Mouse (Mus musculus): ENCODE measurements around the gene Ccdc54.

DNA sequence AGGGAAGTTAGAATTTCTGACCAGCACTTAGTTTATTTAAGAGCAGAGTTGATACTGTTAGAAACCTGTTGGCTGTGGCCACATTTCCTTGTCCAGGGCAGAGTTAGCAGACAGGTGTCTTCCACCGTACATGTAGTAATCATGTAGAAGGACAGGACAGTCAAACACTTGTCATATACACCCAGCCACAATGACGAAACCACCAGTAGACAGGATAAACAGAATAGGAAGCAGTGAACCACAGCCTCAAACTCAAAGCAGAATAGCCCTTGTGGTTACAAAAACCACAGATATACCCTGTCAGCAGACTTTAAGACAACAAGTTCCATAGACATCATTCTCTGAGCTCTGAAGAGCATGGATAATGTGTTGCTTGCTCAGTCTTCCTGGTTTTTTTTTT, 41.6 kb upstream of the Ccdc54 start:
- TF ChIP-seq CTCF (IDR thresholded peaks at IDR 0.05; ENCODE audit: control insufficient read depth, insufficient read depth, low read length) (no peak), POLR2A (IDR thresholded peaks at IDR 0.05; ENCODE audit: borderline replicate concordance, control insufficient read depth, low read depth, low read length) (no peak)

All from bone marrow, adult 2 months (tissue).